Comparison of ENCODE assay signal across 17 mouse cellular contexts in the genomic region with DNA sequence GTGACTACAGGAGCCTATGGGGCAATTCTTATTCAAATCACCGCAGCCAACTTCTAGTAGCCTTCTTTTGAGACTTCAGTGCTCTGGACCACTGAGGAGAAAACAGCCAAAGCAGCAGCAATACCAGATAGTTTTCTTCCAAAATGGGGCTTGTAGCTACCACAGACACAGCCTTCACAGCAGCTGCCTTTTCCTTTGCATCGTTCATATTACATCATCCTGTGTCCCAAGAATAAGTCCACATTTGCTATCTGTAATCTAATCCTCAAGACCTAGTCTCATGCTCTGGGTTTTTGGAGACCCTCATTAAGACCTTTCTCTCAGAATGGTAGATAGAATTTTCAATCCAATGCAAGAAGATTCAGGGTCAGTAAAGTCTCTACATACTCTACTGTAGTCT.
"Had no signal": no experiment of that assay in that cellular context is flagged by ENCODE, and none has a peak within 500 bp of the region (broad histone marks: within the 10 kb centered on the region; RNA-seq: fewer than 3 reads in every experiment).

No protein-coding gene starts in this region.

- DNase-seq: gastrocnemius, adult 2 months; gastrocnemius, postnatal 10 days; gastrocnemius, postnatal 25 days; kidney, adult 11 months; layer of hippocampus, adult 9-11 months; layer of hippocampus, postnatal 36 days had no signal

- H3K4me1 ChIP-seq: heart, embryonic 10.5 days; hindbrain, embryonic 13.5 days; hindbrain, embryonic 15.5 days; kidney, embryonic 15.5 days; limb, embryonic 13.5 days; liver, embryonic 12.5 days had no signal

- H3K36me3 ChIP-seq: heart, embryonic 10.5 days; heart, embryonic 12.5 days; hindbrain, embryonic 13.5 days; hindbrain, embryonic 15.5 days; kidney, embryonic 15.5 days; limb, embryonic 13.5 days; limb, embryonic 15.5 days; liver, embryonic 12.5 days had no signal

- H3K4me3 ChIP-seq: gastrocnemius, adult 2 months; heart, embryonic 10.5 days; heart, embryonic 12.5 days; hindbrain, embryonic 13.5 days; hindbrain, embryonic 15.5 days; kidney, embryonic 15.5 days; limb, embryonic 13.5 days; limb, embryonic 15.5 days; liver, embryonic 12.5 days had no signal

- H3K27me3 ChIP-seq: heart, embryonic 12.5 days; hindbrain, embryonic 13.5 days; hindbrain, embryonic 15.5 days; kidney, embryonic 15.5 days; limb, embryonic 13.5 days; limb, embryonic 15.5 days; liver, embryonic 12.5 days had no signal

- H3K27ac ChIP-seq: gastrocnemius, adult 2 months; heart, embryonic 10.5 days; hindbrain, embryonic 13.5 days; hindbrain, embryonic 15.5 days; hindbrain, postnatal 0 days; kidney, embryonic 15.5 days; kidney, postnatal 0 days; limb, embryonic 13.5 days; limb, embryonic 15.5 days; liver, embryonic 12.5 days; liver, embryonic 14.5 days had no signal

- H3K9me3 ChIP-seq: heart, embryonic 10.5 days; heart, embryonic 12.5 days; hindbrain, embryonic 13.5 days; hindbrain, embryonic 15.5 days; kidney, embryonic 15.5 days; limb, embryonic 13.5 days; limb, embryonic 15.5 days; liver, embryonic 12.5 days had no signal
